Mouse (Mus musculus): ENCODE measurements around the gene Atp2a3. TPM values are rescaled to one million over a fixed set of nuclear protein-coding genes. Genes with fewer than 3 reads are reported as not detected.

Gene Atp2a3
- polyA plus RNA-seq, 1 experiment, result 26.1 TPM

GRCm38 (mm10) chr11:73023099-73023498 is 62.1 kb downstream of the Atp2a3 start:
- Histone ChIP-seq H3K79me2 (ENCODE audit: control insufficient read depth, insufficient read depth) (no peaks in the 10 kb centered on the region), H3K27me3 (ENCODE audit: control insufficient read depth, insufficient read depth, insufficient read length) (no peaks in the 10 kb centered on the region), H3K36me3 (ENCODE audit: control insufficient read depth, insufficient read depth) (no peaks in the 10 kb centered on the region), H3K4me2 (ENCODE audit: low read depth) (peak overlapping the region; percentile 51), H3ac (ENCODE audit: control insufficient read depth, insufficient read length) (no peak overlapping the region), H3K4me3 (no peak overlapping the region)
- TF ChIP-seq POLR2AphosphoS2 (IDR thresholded peaks at IDR 0.05; ENCODE audit: insufficient read length, low read depth), result no peak
- no peak for TF ChIP-seq TCF12 (IDR thresholded peaks at IDR 0.05; ENCODE audit: insufficient read depth, poor library complexity, severe bottlenecking)
- no peak for TF ChIP-seq MAX (IDR thresholded peaks at IDR 0.05; ENCODE audit: low read depth)
- TF ChIP-seq USF1 (IDR thresholded peaks at IDR 0.05; ENCODE audit: low read depth), result no peak
- TF ChIP-seq REST (IDR thresholded peaks at IDR 0.05; ENCODE audit: insufficient read depth, insufficient read length), result no peak
- no peak for TF ChIP-seq POLR2A (IDR thresholded peaks at IDR 0.05; ENCODE audit: insufficient read length, low read depth)
- no peak for TF ChIP-seq E2F4 (IDR thresholded peaks at IDR 0.05; ENCODE audit: insufficient read depth)

- TF ChIP-seq POLR2A (IDR thresholded peaks at IDR 0.05; ENCODE audit: insufficient read length, low read depth) (no peak), REST (IDR thresholded peaks at IDR 0.05; ENCODE audit: insufficient read depth, insufficient read length) (no peak), E2F4 (IDR thresholded peaks at IDR 0.05; ENCODE audit: insufficient read depth) (no peak), USF1 (IDR thresholded peaks at IDR 0.05; ENCODE audit: low read depth) (no peak), CEBPB (IDR thresholded peaks at IDR 0.05; ENCODE audit: insufficient read depth, poor library complexity, severe bottlenecking) (no peak), MYOD1 (IDR thresholded peaks at IDR 0.05; ENCODE audit: control insufficient read depth in 1 of 3, insufficient read length in 2 of 3, low read depth in 2 of 3) (no peak), TCF12 (IDR thresholded peaks at IDR 0.05; ENCODE audit: insufficient read depth, poor library complexity, severe bottlenecking) (no peak), POLR2AphosphoS2 (IDR thresholded peaks at IDR 0.05; ENCODE audit: insufficient read length, low read depth) (no peak), MAX (IDR thresholded peaks at IDR 0.05; ENCODE audit: low read depth) (no peak), SRF (IDR thresholded peaks at IDR 0.05; ENCODE audit: control insufficient read depth, insufficient read length, low read depth) (no peak), TCF3 (IDR thresholded peaks at IDR 0.05; ENCODE audit: insufficient read length, low read depth) (no peak), MYOG (IDR thresholded peaks at IDR 0.05; ENCODE audit: control insufficient read depth in 1 of 3, insufficient read depth in 1 of 3, insufficient read length in 2 of 3, low read depth in 2 of 3) (no peak)
- Histone ChIP-seq H3K4me2 (ENCODE audit: low read depth) (no peak overlapping the region), H3K4me3 (no peak overlapping the region), H3ac (ENCODE audit: control insufficient read depth, insufficient read length) (no peak overlapping the region), H3K27me3 (ENCODE audit: control insufficient read depth, insufficient read depth, insufficient read length) (no peaks in the 10 kb centered on the region), H3K36me3 (ENCODE audit: control insufficient read depth, insufficient read depth) (no peaks in the 10 kb centered on the region), H3K79me2 (ENCODE audit: control insufficient read depth, insufficient read depth) (no peaks in the 10 kb centered on the region)
These were observed 62.9 kb downstream of the Atp2a3 start for GRCm38 (mm10) chr11:73023827-73024226.

GRCm38 (mm10) chr11:73024236-73024904 is 63.4 kb downstream of the Atp2a3 start:
- Histone ChIP-seq H3K79me2 (ENCODE audit: control insufficient read depth, insufficient read depth) (no peaks in the 10 kb centered on the region), H3K36me3 (ENCODE audit: control insufficient read depth, insufficient read depth) (no peaks in the 10 kb centered on the region), H3ac (ENCODE audit: control insufficient read depth, insufficient read length) (no peak overlapping the region), H3K4me2 (ENCODE audit: low read depth) (no peak overlapping the region), H3K4me3 (no peak overlapping the region), H3K27me3 (ENCODE audit: control insufficient read depth, insufficient read depth, insufficient read length) (no peaks in the 10 kb centered on the region)
- TF ChIP-seq USF1 (IDR thresholded peaks at IDR 0.05; ENCODE audit: low read depth) (no peak), MAX (IDR thresholded peaks at IDR 0.05; ENCODE audit: low read depth) (no peak), CEBPB (IDR thresholded peaks at IDR 0.05; ENCODE audit: insufficient read depth, poor library complexity, severe bottlenecking) (no peak)

GRCm38 (mm10) chr11:73026961-73027360 is 66.0 kb downstream of the Atp2a3 start:
- Histone ChIP-seq H3K36me3 (ENCODE audit: control insufficient read depth, insufficient read depth) (no peaks in the 10 kb centered on the region), H3K4me2 (ENCODE audit: low read depth) (no peak overlapping the region), H3ac (ENCODE audit: control insufficient read depth, insufficient read length) (no peak overlapping the region), H3K4me3 (no peak overlapping the region), H3K27me3 (ENCODE audit: control insufficient read depth, insufficient read depth, insufficient read length) (no peaks in the 10 kb centered on the region), H3K79me2 (ENCODE audit: control insufficient read depth, insufficient read depth) (no peaks in the 10 kb centered on the region)
- TF ChIP-seq CEBPB (IDR thresholded peaks at IDR 0.05; ENCODE audit: insufficient read depth, poor library complexity, severe bottlenecking) (no peak), POLR2A (IDR thresholded peaks at IDR 0.05; ENCODE audit: insufficient read length, low read depth) (no peak)

GRCm38 (mm10) chr11:73030821-73031498 is 70.0 kb downstream of the Atp2a3 start:
- Histone ChIP-seq H3ac (ENCODE audit: control insufficient read depth, insufficient read length) (no peak overlapping the region), H3K4me2 (ENCODE audit: low read depth) (peak overlapping the region; percentile 67), H3K79me2 (ENCODE audit: control insufficient read depth, insufficient read depth) (no peaks in the 10 kb centered on the region), H3K36me3 (ENCODE audit: control insufficient read depth, insufficient read depth) (no peaks in the 10 kb centered on the region), H3K27me3 (ENCODE audit: control insufficient read depth, insufficient read depth, insufficient read length) (no peaks in the 10 kb centered on the region), H3K4me3 (no peak overlapping the region)
- TF ChIP-seq POLR2A (IDR thresholded peaks at IDR 0.05; ENCODE audit: insufficient read length, low read depth), result peak; percentile 51
- no peak for TF ChIP-seq TCF3 (IDR thresholded peaks at IDR 0.05; ENCODE audit: insufficient read length, low read depth)
- no peak for TF ChIP-seq MYOD1 (IDR thresholded peaks at IDR 0.05; ENCODE audit: control insufficient read depth in 1 of 3, insufficient read length in 2 of 3, low read depth in 2 of 3)

Measured in myocyte (in vitro differentiated cells).